Mouse (Mus musculus): ENCODE results near the gene Cckar.

Cckar gene

GRCm38 (mm10) chr5:53707235-53708177 lies at the start of gene Cckar:
Cckar (minus strand) TSS chr5:53707705.
- no peak for DNase-seq (ENCODE audit: low read depth, low spot score)

- no peak for DNase-seq (ENCODE audit: low read depth, low spot score)
These were observed 36.6 kb upstream of the Cckar start for GRCm38 (mm10) chr5:53744061-53744460.

GRCm38 (mm10) chr5:53732933-53733332 lies 25.4 kb upstream of the Cckar start:
- no peak for DNase-seq (ENCODE audit: low read depth, low spot score)

- no peak for DNase-seq (ENCODE audit: low read depth, low spot score)
These were observed 20.1 kb upstream of the Cckar start for GRCm38 (mm10) chr5:53727606-53728005.

- DNase-seq (ENCODE audit: low read depth, low spot score), result no peak
These were observed 18.5 kb upstream of the Cckar start for GRCm38 (mm10) chr5:53726011-53726410.

GRCm38 (mm10) chr5:53716462-53716861 lies 9.0 kb upstream of the Cckar start:
- no peak for DNase-seq (ENCODE audit: low read depth, low spot score)

GRCm38 (mm10) chr5:53711277-53711676 lies 3.8 kb upstream of the Cckar start:
- no peak for DNase-seq (ENCODE audit: low read depth, low spot score)

GRCm38 (mm10) chr5:53708191-53708590 lies 686 bp upstream of the Cckar start:
- DNase-seq (ENCODE audit: low read depth, low spot score), result no peak

GRCm38 (mm10) chr5:53702686-53703085 lies 4.8 kb downstream of the Cckar start:
- no peak for DNase-seq (ENCODE audit: low read depth, low spot score)

- DNase-seq (ENCODE audit: low read depth, low spot score), result no peak
These were observed 9.7 kb downstream of the Cckar start for GRCm38 (mm10) chr5:53697794-53698193.

GRCm38 (mm10) chr5:53696701-53697100 lies 10.8 kb downstream of the Cckar start:
- no peak for DNase-seq (ENCODE audit: low read depth, low spot score)

- no peak for DNase-seq (ENCODE audit: low read depth, low spot score)
These were observed 14.8 kb downstream of the Cckar start for GRCm38 (mm10) chr5:53692662-53693061.

- DNase-seq (ENCODE audit: low read depth, low spot score), result no peak
These were observed 15.4 kb downstream of the Cckar start for GRCm38 (mm10) chr5:53692100-53692499.

- no peak for DNase-seq (ENCODE audit: low read depth, low spot score)
These were observed 15.9 kb downstream of the Cckar start for GRCm38 (mm10) chr5:53691577-53691976.

GRCm38 (mm10) chr5:53688326-53688725 lies 19.2 kb downstream of the Cckar start:
- DNase-seq (ENCODE audit: low read depth, low spot score), result no peak

- DNase-seq (ENCODE audit: low read depth, low spot score), result no peak
These were observed 21.1 kb downstream of the Cckar start for GRCm38 (mm10) chr5:53686379-53686778.

GRCm38 (mm10) chr5:53685623-53686022 lies 21.9 kb downstream of the Cckar start:
- DNase-seq (ENCODE audit: low read depth, low spot score), result no peak

GRCm38 (mm10) chr5:53684417-53684816 lies 23.1 kb downstream of the Cckar start:
- no peak for DNase-seq (ENCODE audit: low read depth, low spot score)

GRCm38 (mm10) chr5:53683916-53684315 lies 23.6 kb downstream of the Cckar start:
- DNase-seq (ENCODE audit: low read depth, low spot score), result no peak

- no peak for DNase-seq (ENCODE audit: low read depth, low spot score)
These were observed 27.9 kb downstream of the Cckar start for GRCm38 (mm10) chr5:53679651-53680050.

GRCm38 (mm10) chr5:53678036-53678767 lies 29.3 kb downstream of the Cckar start:
- no peak for DNase-seq (ENCODE audit: low read depth, low spot score)

GRCm38 (mm10) chr5:53676671-53677070 lies 30.8 kb downstream of the Cckar start:
- no peak for DNase-seq (ENCODE audit: low read depth, low spot score)
